Mouse (Mus musculus): ENCODE data around the gene Aaed1.
"Not testable (repeated sequence)": the region's sequence is repeated elsewhere in the genome, so short reads cannot be mapped to it uniquely, and the experiment has no call there.

The Aaed1 gene

DNA sequence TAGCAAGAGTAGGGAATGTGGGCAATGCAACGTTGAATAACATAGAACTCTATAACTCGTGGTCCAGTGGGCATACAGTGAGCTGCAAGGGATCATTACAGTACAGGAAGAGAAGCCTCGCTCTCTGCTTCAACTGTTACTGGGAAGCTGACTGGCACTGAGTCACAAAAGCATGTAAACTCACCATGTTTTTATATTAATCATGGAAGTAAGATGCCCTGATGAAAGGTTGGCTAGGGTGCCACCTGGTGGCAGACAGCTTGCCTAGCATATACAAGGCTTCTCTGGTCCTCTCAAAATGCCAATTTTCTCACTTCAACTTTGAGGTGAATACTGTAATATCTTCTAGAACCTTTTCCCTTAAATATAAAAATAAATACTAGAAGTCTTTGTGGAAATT is 6.4 kb downstream of the Aaed1 start:
- DNase-seq = peak; percentile 67

- DNase-seq = no peak
Measured at GRCm38 (mm10) chr13:64299069-64299468, 13.4 kb downstream of the Aaed1 start.

DNA sequence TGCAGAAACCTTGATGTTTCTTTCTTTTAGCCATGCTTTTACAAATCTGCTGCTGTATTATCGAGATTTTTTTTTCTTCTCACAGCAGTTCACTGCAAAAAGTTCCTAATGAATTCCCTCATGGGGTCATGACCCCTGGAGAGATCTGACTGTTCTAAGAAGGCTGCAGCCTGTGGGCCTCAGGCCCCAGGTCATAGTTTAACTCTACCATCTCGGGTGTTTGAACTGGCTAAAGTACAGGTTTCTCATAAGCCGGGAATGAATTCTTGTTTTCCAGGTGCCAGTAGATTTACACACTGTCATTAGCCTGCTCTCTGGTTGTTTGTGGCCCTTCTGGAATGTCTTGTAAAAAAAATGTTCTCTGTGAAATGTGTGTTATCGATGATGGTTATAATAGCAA is 25.7 kb downstream of the Aaed1 start:
- DNase-seq = no peak

DNA sequence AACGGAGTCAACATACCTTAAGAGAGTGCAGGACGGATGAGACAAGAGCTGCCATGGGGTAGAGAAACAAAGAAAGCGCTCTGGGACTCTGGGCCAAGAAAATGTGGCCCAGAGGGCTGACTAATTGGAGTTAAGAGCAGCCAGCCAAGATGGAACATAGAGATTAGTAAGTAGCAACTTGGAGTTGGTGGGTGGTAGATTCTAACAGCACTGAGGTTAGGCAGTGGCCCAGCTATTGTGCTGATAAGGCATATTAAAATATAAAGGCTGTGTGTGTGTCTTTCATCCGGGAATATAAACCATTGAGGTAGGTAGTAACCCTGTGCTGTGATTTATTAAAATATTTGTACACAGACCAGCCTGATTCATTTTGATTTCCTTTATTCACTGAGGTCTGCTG is 26.2 kb downstream of the Aaed1 start:
- no peak for DNase-seq

- no peak for DNase-seq
Measured at GRCm38 (mm10) chr13:64284676-64285075, 27.8 kb downstream of the Aaed1 start.

DNA sequence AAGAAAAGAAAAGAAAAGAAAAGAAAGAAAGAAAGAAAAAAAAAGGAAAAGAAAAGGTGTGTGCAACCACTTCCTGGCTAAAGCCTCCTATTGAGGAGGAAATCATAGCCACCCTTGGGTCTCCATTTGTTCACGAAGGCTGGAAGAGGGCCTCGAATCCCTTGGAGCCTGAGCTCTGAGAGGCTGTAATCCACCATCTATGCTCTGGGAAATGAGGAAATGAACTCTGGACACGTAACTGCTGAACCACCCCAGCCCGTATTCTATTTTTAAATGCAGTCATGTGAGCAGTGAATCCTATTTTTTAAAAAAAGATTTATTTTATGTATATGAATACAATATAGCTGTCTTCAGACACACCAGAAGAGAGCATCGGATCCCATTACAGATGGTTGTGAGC is 31.6 kb downstream of the Aaed1 start:
- DNase-seq = no peak

GRCm38 (mm10) chr13:64275754-64276127 is 36.8 kb downstream of the Aaed1 start:
- no peak for DNase-seq

DNA sequence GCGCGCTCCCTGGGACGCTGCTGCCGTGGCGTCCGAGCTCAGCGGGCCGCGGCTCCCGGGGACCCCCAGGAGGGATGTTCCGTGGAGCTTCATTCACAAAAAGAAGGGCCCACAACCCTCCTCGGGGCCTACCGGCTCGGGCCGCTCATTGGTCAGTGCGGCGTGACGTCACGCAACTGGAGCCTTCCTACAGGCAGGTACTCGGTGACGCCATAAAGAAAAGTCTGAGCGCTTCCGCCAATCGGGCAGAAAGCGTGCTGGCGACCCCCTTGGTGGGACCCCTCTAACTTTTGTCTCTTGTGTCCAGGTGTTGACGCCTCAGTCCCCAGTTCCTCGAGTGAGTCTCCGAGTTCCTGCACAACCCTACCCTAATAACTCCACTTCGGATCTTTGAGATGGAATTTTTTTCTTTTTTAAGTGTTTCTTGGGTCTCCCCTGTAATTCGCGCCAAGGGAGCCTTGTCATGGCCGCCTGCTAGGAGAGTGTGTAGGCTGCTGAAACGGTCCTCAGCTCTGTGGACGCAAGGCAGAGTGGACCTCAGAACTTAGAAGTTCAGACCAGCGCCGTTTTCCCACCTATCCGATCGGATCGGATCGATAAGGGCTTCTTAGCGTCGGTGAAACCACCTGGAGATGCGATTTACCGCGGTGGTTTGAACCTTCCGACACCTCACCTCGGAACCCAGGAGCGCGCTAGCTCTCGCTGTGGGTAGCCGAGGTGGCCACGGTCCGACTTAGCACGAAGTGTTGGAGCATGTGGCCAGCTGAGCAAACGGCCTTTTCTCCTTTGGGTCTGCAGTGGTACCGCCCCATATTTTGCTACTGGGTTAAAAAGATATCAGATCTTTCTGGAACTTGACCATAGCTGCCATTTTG is 37.4 kb downstream of the Aaed1 start, which contains the start of gene Cdc14b:
Gene Cdc14b (minus strand): TSS at position 412 of the 875 bp plus-strand sequence.
- DNase-seq = peak; percentile 66

GRCm38 (mm10) chr13:64273891-64274844 is 38.3 kb downstream of the Aaed1 start:
- DNase-seq = peak; percentile 17

DNA sequence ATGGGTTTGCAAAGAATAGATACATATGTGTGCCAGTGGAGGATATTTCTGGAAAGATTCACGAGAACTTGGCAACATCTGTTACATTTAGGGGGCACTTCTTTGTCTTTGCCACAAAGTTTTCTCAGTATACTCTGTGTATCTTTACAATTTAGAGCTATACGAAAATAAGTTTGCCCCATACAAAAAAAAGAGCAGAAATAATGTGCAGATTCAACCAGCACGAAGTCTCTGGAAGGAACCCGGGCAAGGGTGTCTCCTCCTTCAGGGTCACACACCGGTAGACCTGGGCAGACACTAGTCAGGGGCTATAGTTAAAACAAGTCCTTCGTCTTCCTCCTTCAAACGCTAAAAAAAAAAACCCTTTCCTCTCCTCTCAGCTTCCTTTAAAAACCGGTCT is 39.2 kb downstream of the Aaed1 start:
- no peak for DNase-seq

GRCm38 (mm10) chr13:64268384-64268783 is 44.1 kb downstream of the Aaed1 start:
- DNase-seq = no peak

GRCm38 (mm10) chr13:64267151-64267550 is 45.4 kb downstream of the Aaed1 start:
- DNase-seq = no peak

DNA sequence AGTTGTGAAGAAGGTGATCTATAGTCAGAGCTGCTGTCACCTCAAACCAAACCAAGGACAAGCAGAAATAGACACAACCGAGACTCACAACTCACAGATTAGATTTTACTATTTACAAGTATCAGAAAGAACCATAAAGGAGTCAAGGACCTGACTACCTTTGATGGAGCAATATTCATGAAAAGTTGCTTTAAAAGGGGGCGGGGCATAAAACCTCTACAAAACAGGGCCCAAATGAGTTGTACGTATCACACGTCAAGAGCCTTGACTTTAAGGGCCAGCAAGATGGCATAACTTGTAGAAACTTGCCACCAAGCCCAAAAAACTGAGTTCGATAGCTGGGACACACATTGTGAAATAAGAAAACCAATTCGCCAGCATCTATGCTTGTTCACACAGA is 47.9 kb downstream of the Aaed1 start:
- DNase-seq = no peak

DNA sequence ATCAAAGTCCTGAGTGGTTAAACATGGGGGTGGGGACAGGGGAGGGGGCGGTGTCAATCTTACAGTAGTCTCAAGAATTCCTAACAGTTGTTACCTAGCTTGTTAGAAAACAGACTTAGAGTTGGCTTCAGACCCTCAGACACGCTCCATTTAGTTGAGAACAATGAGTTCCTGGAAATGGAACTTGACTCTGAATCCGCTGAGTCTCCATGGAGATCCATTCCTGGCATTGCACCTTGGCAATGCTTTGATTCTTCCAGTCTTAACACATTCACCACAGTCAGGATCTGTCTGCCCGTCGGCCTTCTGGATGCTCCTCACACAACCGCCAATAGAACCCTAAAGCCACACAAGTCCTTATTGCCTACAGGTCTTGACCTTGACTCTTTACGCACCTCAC is 52.6 kb downstream of the Aaed1 start:
- DNase-seq = no peak

DNA sequence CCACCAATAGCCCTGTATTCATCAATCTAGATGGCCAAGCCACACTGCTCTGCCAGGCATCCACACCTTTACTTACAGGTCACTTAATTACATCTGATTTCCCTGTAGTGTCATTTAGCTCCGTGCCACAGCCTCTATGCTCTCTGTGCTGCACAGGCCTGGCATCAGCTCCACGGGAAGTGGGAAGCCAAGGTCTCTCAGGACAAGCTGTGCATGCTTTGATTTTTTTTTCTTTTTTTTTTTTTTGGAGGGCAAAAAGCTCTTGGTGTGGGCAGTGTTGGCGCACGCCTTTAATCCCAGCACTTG is 54.0 kb downstream of the Aaed1 start:
- no peak for DNase-seq

GRCm38 (mm10) chr13:64257814-64258515 is 54.5 kb downstream of the Aaed1 start:
- DNase-seq = no peak

DNA sequence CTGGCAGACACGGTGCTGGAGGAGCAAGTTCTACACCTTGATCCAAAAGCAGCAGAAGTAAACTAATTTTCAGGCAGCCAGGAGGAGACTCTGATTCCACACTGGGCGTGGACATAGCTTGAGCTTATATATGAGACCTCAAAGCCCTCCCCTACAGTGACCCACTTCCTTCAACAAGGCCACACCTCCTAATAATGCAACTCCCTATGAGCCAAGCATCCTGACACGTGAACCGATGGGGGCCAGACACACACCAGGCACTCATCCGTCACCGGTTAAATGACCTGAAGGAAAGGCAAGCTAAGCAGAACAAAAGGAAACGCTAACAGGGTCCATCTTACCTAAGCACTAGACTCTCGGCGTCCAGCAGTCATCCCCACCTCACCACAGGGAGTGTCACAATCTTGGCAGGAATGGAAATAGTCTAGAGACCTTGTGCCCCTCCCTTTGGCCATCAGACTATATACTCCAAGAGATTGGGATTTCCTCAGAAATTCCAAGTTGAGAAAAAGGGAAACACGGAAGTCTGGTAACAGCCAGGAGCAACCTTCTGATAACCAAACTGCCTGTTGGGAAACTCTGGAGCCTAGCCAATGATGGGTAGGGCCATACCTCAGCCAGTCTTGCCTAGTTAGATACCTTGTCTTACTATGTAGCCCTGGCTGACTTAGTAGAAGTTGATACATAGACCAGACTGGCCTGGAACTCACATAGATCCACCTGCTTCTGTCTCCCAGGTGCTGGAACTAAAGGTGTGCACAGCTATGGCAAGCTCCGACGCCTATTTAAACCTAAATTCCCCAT is 55.3 kb downstream of the Aaed1 start:
- no peak for DNase-seq

- DNase-seq = not testable (repeated sequence)
Measured at GRCm38 (mm10) chr13:64254185-64254584, 58.3 kb downstream of the Aaed1 start.

DNA sequence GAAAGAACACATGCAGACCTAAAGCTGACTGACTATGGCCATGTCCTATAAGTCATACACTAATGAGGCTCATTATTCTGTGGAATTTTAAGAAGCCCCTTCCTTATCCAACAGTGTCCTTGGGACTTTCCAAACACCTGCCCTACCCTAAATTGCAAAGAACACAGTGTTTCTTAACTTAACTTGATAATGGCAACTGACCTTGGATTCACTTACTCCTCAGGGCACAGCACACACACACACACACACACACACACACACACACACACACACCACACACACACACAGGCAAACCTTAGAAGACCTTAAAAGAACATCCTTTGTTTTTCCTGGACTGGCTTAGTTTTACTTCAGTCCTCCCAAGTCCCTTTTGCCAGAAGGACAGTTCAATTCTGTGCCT is 58.8 kb downstream of the Aaed1 start:
- no peak for DNase-seq

GRCm38 (mm10) chr13:64252147-64252546 is 60.4 kb downstream of the Aaed1 start:
- DNase-seq = no peak

DNA sequence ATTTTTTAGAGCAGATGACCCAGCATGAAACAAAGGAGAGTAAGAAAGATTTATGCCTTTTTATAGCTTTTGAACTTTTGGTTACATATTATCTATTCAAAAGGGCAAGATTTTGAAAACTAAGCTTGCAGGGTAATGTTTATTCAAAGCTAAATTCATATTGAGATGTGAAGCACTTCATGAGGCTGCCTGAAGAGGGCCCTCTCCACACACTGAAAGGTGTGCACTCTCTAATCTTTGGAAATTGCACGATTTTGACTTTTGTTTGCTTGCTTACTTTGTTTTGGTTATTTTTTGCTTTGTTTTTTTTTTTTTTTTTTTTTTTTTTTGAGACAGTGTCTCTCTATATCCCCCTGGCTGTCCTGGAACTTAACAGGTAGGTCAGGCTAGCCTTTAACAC is 62.1 kb downstream of the Aaed1 start:
- peak; percentile 38 for DNase-seq

GRCm38 (mm10) chr13:64248775-64249524 is 63.6 kb downstream of the Aaed1 start:
- peak; percentile 77 for DNase-seq

Data from right cerebral cortex, postnatal 14 days (tissue).